Mouse (Mus musculus) embryonic facial prominence, embryonic 13.5 days (tissue): ENCODE results near the gene Tfpi. TPM values are rescaled to one million over a fixed set of nuclear protein-coding genes. Genes with fewer than 3 reads are reported as not detected.
A peak's percentile ranks its signal among the peaks of the same experiment; 100 is the strongest.
"Not testable (repeated sequence)": the region's sequence is repeated elsewhere in the genome, so short reads cannot be mapped to it uniquely, and the experiment has no call there.

ENCODE experiments used
- ATAC-seq: fragments of 200-750 bp; cut with Nextera tagmentation; 2 replicates; pipeline ENCODE4 v1.8.0; 2017; ENCODE audit warnings: low read depth; ENCODE audit not compliant: insufficient number of reproducible peaks, insufficient read depth, low FRiP score, low TSS enrichment
- H3K27ac ChIP-seq: fragments of 300-500 bp; sonication (generic); 2 replicates; pipeline ENCODE4 v1.5.1; 2015; ENCODE audit warnings: moderate library complexity, mild to moderate bottlenecking, inconsistent platforms
- H3K27me3 ChIP-seq: fragments of 300-500 bp; sonication (generic); 2 replicates; pipeline ENCODE4 v1.6.1; 2015; ENCODE audit warnings: mild to moderate bottlenecking, inconsistent platforms
- H3K36me3 ChIP-seq: fragments of 300-500 bp; sonication (generic); 2 replicates; pipeline ENCODE4 v1.6.1; 2015; ENCODE audit warnings: mild to moderate bottlenecking, inconsistent platforms
- H3K4me1 ChIP-seq: fragments of 300-500 bp; sonication (generic); 2 replicates; pipeline ENCODE4 v1.6.1; 2015; ENCODE audit warnings: inconsistent platforms
- H3K4me2 ChIP-seq: fragments of 300-500 bp; sonication (generic); 2 replicates; pipeline ENCODE4 v1.6.1; 2015; ENCODE audit warnings: moderate library complexity, mild to moderate bottlenecking, inconsistent platforms
- H3K4me3 ChIP-seq: fragments of 300-500 bp; sonication (generic); 2 replicates; pipeline ENCODE4 v1.5.1; 2015; ENCODE audit warnings: mild to moderate bottlenecking, inconsistent platforms
- H3K9ac ChIP-seq: fragments of 300-500 bp; sonication (generic); 2 replicates; pipeline ENCODE4 v1.6.1; 2015; ENCODE audit warnings: mild to moderate bottlenecking, inconsistent platforms
- H3K9me3 ChIP-seq: fragments of 300-500 bp; sonication (generic); 2 replicates; pipeline ENCODE4 v1.6.1; 2016; ENCODE audit warnings: inconsistent platforms
- WGBS: fragments of 180-500 bp; shearing (Covaris S2); methylation state at CpG from one replicate; pipeline ENCODE4 v1.1.7; 2015; ENCODE audit warnings: mixed read lengths; 5-methylcytosine and 5-hydroxymethylcytosine counted together
- polyA plus RNA-seq: library from polyadenylated mRNA; unstranded; fragments of >200 nt; fragmentation: Nextera tagmentation; extraction: Ambion mirVana; gene quantifications from 2 replicates; pipeline ENCODE4 v1.2.1, GENCODE M21; 2015

Tfpi gene
- 20.4 and 27.3 TPM in 2 replicates for polyA plus RNA-seq

- Histone ChIP-seq H3K9ac (peak within 1 kb of the TSS; percentile 21; the same call in 1 of the 2 replicates), H3K27ac (0 out of 2 replicates have a peak within 1 kb of the TSS, but pooled peaks have one; percentile 16), H3K4me3 (peak within 1 kb of the TSS; percentile 27), H3K4me1 (no peaks in the 10 kb centered on the region), H3K9me3 (no peaks in the 10 kb centered on the region), H3K27me3 (no peaks in the 10 kb centered on the region), H3K36me3 (no peaks in the 10 kb centered on the region), H3K4me2 (peak within 1 kb of the TSS; percentile 44)
- ATAC-seq = no peak
- 57% methylated on average over 4 of the region's 4 CpGs for WGBS
Observed at GRCm38 (mm10) chr2:84476577-84476976, at the start of gene Tfpi. TSS of gene Tfpi (minus strand) at chr2:84476775.

- H3K9ac ChIP-seq = no peak overlapping the region
- H3K4me2 ChIP-seq = no peak overlapping the region
- no peak overlapping the region for H3K27ac ChIP-seq
- no peak overlapping the region for H3K4me3 ChIP-seq
- no peaks in the 10 kb centered on the region for H3K9me3 ChIP-seq
- WGBS = 58% methylated on average over 7 of the region's 7 CpGs
- no peak for ATAC-seq
- peaks cover 2% of the 10 kb centered on the region; the same call in 1 of the 2 replicates for H3K4me1 ChIP-seq
- no peaks in the 10 kb centered on the region for H3K27me3 ChIP-seq
- H3K36me3 ChIP-seq = no peaks in the 10 kb centered on the region
Observed at GRCm38 (mm10) chr2:84526221-84526620, 49.6 kb upstream of the Tfpi start.

GRCm38 (mm10) chr2:84525806-84526205 is 49.2 kb upstream of the Tfpi start:
- Histone ChIP-seq H3K9ac (no peak overlapping the region), H3K36me3 (no peaks in the 10 kb centered on the region), H3K4me2 (no peak overlapping the region), H3K9me3 (no peaks in the 10 kb centered on the region), H3K4me3 (no peak overlapping the region), H3K27ac (no peak overlapping the region), H3K4me1 (peaks cover 2% of the 10 kb centered on the region; the same call in 1 of the 2 replicates), H3K27me3 (no peaks in the 10 kb centered on the region)
- ATAC-seq = no peak
- 44% methylated on average over 6 of the region's 6 CpGs for WGBS

DNA sequence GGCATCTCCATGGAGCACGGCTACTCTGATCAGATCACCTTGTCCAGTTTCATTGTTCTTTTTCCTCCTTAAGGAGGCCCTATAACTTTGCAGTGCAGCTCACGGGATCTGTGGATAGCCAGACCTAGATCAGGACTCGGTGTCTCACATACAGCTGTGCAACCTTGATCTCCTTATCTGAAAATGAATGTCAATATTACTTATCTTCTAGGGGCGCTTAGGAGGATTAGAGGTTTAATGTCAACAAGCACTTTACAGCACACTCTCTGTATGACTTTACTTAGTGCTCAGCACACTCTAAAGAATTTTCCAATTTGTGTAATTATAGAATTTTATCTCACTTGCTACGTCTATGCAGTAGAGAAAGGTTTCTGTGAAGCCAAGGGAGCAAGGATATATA is 48.5 kb upstream of the Tfpi start:
- Histone ChIP-seq H3K36me3 (no peaks in the 10 kb centered on the region), H3K27ac (no peak overlapping the region), H3K9ac (no peak overlapping the region), H3K4me2 (no peak overlapping the region), H3K4me3 (no peak overlapping the region), H3K4me1 (peaks cover 2% of the 10 kb centered on the region; the same call in 1 of the 2 replicates), H3K27me3 (no peaks in the 10 kb centered on the region), H3K9me3 (no peaks in the 10 kb centered on the region)
- no peak for ATAC-seq
- 88% methylated on average over 5 of the region's 5 CpGs for WGBS

GRCm38 (mm10) chr2:84523994-84524393 is 47.4 kb upstream of the Tfpi start:
- WGBS = 85% methylated on average over 6 of the region's 6 CpGs

GRCm38 (mm10) chr2:84523103-84523865 is 46.7 kb upstream of the Tfpi start:
- Histone ChIP-seq H3K36me3 (no peaks in the 10 kb centered on the region), H3K4me3 (no peak overlapping the region), H3K4me1 (peaks cover 13% of the 10 kb centered on the region), H3K4me2 (no peak overlapping the region), H3K9me3 (no peaks in the 10 kb centered on the region), H3K27ac (no peak overlapping the region), H3K9ac (no peak overlapping the region), H3K27me3 (no peaks in the 10 kb centered on the region)
- 48% methylated on average over 6 of the region's 6 CpGs for WGBS
- no peak for ATAC-seq

More at GRCm38 (mm10) chr2:84523994-84524393, 47.4 kb upstream of the Tfpi start:
- H3K36me3 ChIP-seq = no peaks in the 10 kb centered on the region
- no peak overlapping the region for H3K4me2 ChIP-seq
- no peaks in the 10 kb centered on the region for H3K27me3 ChIP-seq
- no peak for ATAC-seq
- H3K27ac ChIP-seq = no peak overlapping the region
- H3K9me3 ChIP-seq = no peaks in the 10 kb centered on the region
- no peak overlapping the region for H3K9ac ChIP-seq
- H3K4me1 ChIP-seq = peaks cover 10% of the 10 kb centered on the region
- H3K4me3 ChIP-seq = no peak overlapping the region

DNA sequence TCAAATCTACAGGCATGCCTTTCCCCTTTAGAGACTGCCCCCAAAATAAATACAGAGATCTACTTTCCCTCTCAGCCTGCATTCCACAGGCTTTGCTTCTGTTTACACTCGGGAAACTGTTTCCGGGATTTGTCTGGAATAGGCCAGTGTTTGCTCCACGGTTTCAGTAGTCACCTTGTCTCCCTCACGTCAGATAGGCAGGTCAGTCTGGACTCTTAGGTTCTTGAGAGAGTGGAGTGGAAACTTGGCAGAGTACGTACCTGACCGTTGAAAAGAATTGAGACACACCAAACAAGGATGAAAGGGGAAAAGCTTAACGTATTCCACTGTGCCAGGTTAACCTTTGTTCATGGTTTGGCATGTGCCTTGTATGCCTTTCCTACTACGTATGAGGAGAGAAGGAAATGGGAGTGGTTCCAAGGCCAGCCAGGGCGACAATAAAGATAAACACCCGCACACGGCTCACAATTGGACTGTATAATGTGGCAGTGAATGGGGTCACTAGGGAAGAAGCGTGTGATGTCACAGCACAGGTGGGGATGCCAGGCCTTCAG is 43.0 kb upstream of the Tfpi start:
- Histone ChIP-seq H3K4me2 (peak overlapping the region; percentile 28), H3K4me3 (no peak overlapping the region), H3K27ac (peak overlapping the region; percentile 75), H3K4me1 (peaks cover 13% of the 10 kb centered on the region), H3K9me3 (no peaks in the 10 kb centered on the region), H3K36me3 (no peaks in the 10 kb centered on the region), H3K9ac (no peak overlapping the region), H3K27me3 (no peaks in the 10 kb centered on the region)
- peak; percentile 15; the same call in 1 of the 2 replicates for ATAC-seq
- WGBS = 47% methylated on average over 12 of the region's 12 CpGs

DNA sequence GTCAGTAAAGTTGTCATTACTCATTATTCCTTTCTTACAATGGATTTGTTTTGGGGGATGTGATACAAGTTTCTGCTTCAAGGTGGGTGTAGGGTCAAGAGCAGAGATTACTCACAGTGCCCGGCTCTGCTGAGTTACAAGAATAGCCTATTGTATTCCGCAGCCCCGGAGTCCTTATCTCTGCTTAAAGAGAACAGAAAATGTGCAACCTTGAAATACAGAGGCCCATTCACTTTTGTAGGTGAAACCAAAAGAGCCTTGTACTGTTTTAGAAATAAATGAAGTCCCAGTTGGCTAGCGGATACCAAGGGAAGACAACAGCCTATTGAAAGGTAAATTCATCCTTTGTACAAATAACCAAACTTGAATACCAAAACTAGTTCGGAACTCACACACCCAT is 42.2 kb upstream of the Tfpi start:
- Histone ChIP-seq H3K9ac (no peak overlapping the region), H3K4me3 (no peak overlapping the region), H3K36me3 (no peaks in the 10 kb centered on the region), H3K4me2 (peak overlapping the region; percentile 28; the same call in 1 of the 2 replicates), H3K27me3 (no peaks in the 10 kb centered on the region), H3K4me1 (peaks cover 13% of the 10 kb centered on the region), H3K27ac (peak overlapping the region; percentile 75), H3K9me3 (no peaks in the 10 kb centered on the region)
- 27% methylated on average over 5 of the region's 5 CpGs for WGBS
- no peak for ATAC-seq

DNA sequence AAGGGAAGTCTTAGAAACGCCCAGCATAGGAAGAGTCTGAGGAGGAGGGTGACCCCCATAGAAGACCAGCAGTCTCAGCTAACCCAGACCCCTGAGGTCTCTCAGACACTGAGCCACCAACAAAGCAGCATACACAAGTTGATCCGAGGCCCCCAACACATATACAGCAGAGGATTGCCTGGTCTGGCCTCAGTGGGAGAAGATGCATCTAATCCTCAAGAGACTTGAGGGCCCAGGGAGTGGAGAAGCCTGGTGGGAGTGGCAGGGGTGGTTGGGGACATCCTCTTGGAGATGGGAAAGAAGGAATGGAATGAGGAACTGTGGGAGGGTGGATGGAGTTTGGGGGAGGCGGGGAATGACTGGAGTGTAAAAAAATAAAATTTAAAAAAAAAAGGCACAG is 36.7 kb upstream of the Tfpi start:
- Histone ChIP-seq H3K9ac (no peak overlapping the region), H3K9me3 (no peaks in the 10 kb centered on the region), H3K4me3 (no peak overlapping the region), H3K36me3 (no peaks in the 10 kb centered on the region; the same call in 1 of the 2 replicates), H3K27me3 (no peaks in the 10 kb centered on the region), H3K4me2 (no peak overlapping the region), H3K4me1 (no peaks in the 10 kb centered on the region), H3K27ac (no peak overlapping the region)
- ATAC-seq = no peak
- WGBS = 87% methylated on average over 3 of the region's 3 CpGs

GRCm38 (mm10) chr2:84511508-84511907 is 34.9 kb upstream of the Tfpi start:
- no peaks in the 10 kb centered on the region for H3K4me1 ChIP-seq
- WGBS = 58% methylated on average over 2 of the region's 2 CpGs
- H3K4me2 ChIP-seq = no peak overlapping the region
- H3K27ac ChIP-seq = no peak overlapping the region
- no peaks in the 10 kb centered on the region for H3K27me3 ChIP-seq
- no peak for ATAC-seq
- H3K4me3 ChIP-seq = no peak overlapping the region
- H3K9me3 ChIP-seq = no peaks in the 10 kb centered on the region
- H3K9ac ChIP-seq = no peak overlapping the region
- no peaks in the 10 kb centered on the region; the same call in 1 of the 2 replicates for H3K36me3 ChIP-seq

DNA sequence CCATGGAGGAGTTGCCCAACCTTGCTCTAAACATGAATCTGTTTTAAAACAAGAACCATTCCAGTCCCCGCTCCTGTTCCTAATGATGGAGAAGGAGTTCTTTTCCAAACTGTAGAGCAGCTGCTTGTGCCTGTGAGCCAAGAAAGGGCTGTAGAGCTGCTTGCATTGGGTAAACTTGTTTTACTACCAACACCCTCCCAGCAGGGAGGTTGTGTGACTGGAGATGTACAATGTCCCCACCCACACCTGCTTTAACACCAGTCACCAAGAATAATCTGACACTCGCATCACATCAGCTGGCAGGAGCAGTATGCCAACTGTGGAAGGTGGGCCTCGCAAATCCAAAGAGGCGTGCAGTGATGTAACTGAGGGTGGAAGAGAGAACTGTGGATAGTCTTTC is 34.5 kb upstream of the Tfpi start:
- Histone ChIP-seq H3K27me3 (no peaks in the 10 kb centered on the region), H3K4me2 (no peak overlapping the region), H3K4me1 (no peaks in the 10 kb centered on the region), H3K9ac (no peak overlapping the region), H3K4me3 (no peak overlapping the region), H3K9me3 (no peaks in the 10 kb centered on the region), H3K36me3 (no peaks in the 10 kb centered on the region; the same call in 1 of the 2 replicates), H3K27ac (no peak overlapping the region)
- ATAC-seq = no peak
- WGBS = 86% methylated on average over 4 of the region's 4 CpGs

DNA sequence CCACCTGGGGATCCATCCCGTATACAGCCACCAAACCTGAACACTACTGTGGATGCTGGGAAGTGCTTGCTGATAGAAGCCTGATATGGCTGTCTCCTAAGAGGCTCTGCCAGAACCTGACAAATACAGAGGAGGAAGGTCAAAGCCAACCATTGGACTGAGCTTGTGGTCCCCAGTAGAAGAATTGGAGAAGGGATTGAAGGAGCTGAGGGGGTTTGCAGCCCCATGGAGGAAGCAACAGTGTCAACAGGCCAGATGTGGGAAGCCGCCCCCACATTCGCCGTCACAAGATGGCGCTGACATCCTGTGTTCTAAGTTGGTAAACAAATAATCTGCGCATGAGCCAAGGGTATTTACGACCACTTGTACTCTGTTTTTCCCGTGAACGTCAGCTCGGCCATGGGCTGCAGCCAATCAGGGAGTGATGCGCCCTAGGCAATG is 28.4 kb upstream of the Tfpi start:
- ATAC-seq, H3K36me3 ChIP-seq, H3K27me3 ChIP-seq, H3K4me3 ChIP-seq, H3K4me1 ChIP-seq, H3K9me3 ChIP-seq, H3K27ac ChIP-seq, H3K9ac ChIP-seq: not testable (repeated sequence)
- peak overlapping the region; percentile 39 for H3K4me2 ChIP-seq
- 69% methylated on average over 7 of the region's 11 CpGs for WGBS
